Mouse (Mus musculus) heart, embryonic 14.5 days (tissue): ENCODE results near the gene Olfr1269. TPM values are rescaled to one million over a fixed set of nuclear protein-coding genes. Genes with fewer than 3 reads are reported as not detected.

Experiments used
- ATAC-seq: fragments of 200-750 bp; cut with Nextera tagmentation; 2 replicates; pipeline ENCODE4 v1.8.0; 2017; ENCODE audit warnings: low read depth, moderate TSS enrichment; ENCODE audit not compliant: insufficient number of reproducible peaks, insufficient read depth, low FRiP score
- H3K27ac ChIP-seq, 2 experiments: fragments of 200-500 bp in 1 of 2; fragments of 300-500 bp in 1 of 2; sonication (generic) in 1 of 2; replicated peaks in 1 of 2; 2 replicates each; pipeline ENCODE4 v1.5.1; 2012 to 2014; ENCODE audit warnings: low read depth in 2 of 2, low read length in 2 of 2, control low read depth in 1 of 2, mild to moderate bottlenecking in 1 of 2, mixed read lengths in 1 of 2; ENCODE audit not compliant: control insufficient read depth in 1 of 2, insufficient read depth in 1 of 2
- H3K27me3 ChIP-seq: fragments of 300-500 bp; sonication (generic); 2 replicates; pipeline ENCODE4 v1.6.1; 2014; ENCODE audit warnings: mild to moderate bottlenecking, low read length, control low read depth; ENCODE audit not compliant: control insufficient read depth, insufficient read depth
- H3K36me3 ChIP-seq: fragments of 300-500 bp; sonication (generic); 2 replicates; pipeline ENCODE4 v1.6.1; 2014; ENCODE audit warnings: mild to moderate bottlenecking, control low read depth, low read length, mixed read lengths; ENCODE audit not compliant: control insufficient read depth, insufficient read depth
- H3K4me1 ChIP-seq, 2 experiments: fragments of 200-500 bp in 1 of 2; fragments of 300-500 bp in 1 of 2; sonication (generic) in 1 of 2; 2 replicates each; pipeline ENCODE4 v1.6.1; 2012 to 2014; ENCODE audit warnings: low read length in 2 of 2, control low read depth in 1 of 2, mixed read lengths in 1 of 2; ENCODE audit not compliant: control insufficient read depth in 2 of 2, insufficient read depth in 2 of 2
- H3K4me2 ChIP-seq: fragments of 300-500 bp; sonication (generic); 2 replicates; pipeline ENCODE4 v1.6.1; 2014; ENCODE audit warnings: mild to moderate bottlenecking, low read length
- H3K4me3 ChIP-seq, 2 experiments: fragments of 200-500 bp in 1 of 2; fragments of 300-500 bp in 1 of 2; sonication (generic) in 1 of 2; 2 replicates each; pipeline ENCODE4 v1.5.1; 2012 to 2014; ENCODE audit warnings: low read length in 2 of 2, mild to moderate bottlenecking in 2 of 2, control low read depth in 1 of 2, low read depth in 1 of 2, moderate library complexity in 1 of 2; ENCODE audit not compliant: control insufficient read depth in 1 of 2, insufficient read depth in 1 of 2
- H3K9ac ChIP-seq: fragments of 300-500 bp; sonication (generic); 2 replicates; pipeline ENCODE4 v1.6.1; 2014; ENCODE audit warnings: mild to moderate bottlenecking, low read length
- H3K9me3 ChIP-seq: fragments of 300-500 bp; sonication (generic); 2 replicates; pipeline ENCODE4 v1.6.1; 2016; ENCODE audit warnings: low read length, control low read depth; ENCODE audit not compliant: control insufficient read depth
- WGBS: fragments of 180-500 bp; shearing (Covaris S2); extraction: QIAGEN DNeasy Blood & Tissue Kit; methylation state at CpG from one replicate; pipeline ENCODE4 v1.1.7; 2014; 5-methylcytosine and 5-hydroxymethylcytosine counted together
- polyA plus RNA-seq: library from polyadenylated mRNA; unstranded; fragments of >200 nt; fragmentation: Nextera tagmentation; extraction: Ambion mirVana; gene quantifications from 2 replicates; pipeline ENCODE4 v1.2.1, GENCODE M21; 2014

The Olfr1269 gene
- polyA plus RNA-seq = not detected in 2 replicates

- WGBS = 68% methylated on average over 1 of the region's 1 CpGs
- Histone ChIP-seq H3K4me3 (no peak within 1 kb of the TSS), H3K4me2 (no peak within 1 kb of the TSS), H3K9me3 (0 out of 2 replicates have a peak, but pooled peaks cover 3% of the 10 kb centered on the region), H3K27me3 (no peaks in the 10 kb centered on the region), H3K4me1 (no peaks in the 10 kb centered on the region), H3K27ac (no peak within 1 kb of the TSS), H3K36me3 (no peaks in the 10 kb centered on the region), H3K9ac (no peak within 1 kb of the TSS)
- ATAC-seq = no peak
These were observed at the start of gene Olfr1269 for GRCm38 (mm10) chr2:90121312-90121711. Gene Olfr1269, minus strand, starts transcription at chr2:90121412.

- no peak overlapping the region for H3K4me2 ChIP-seq
- ATAC-seq = no peak
- no peaks in the 10 kb centered on the region for H3K27me3 ChIP-seq
- H3K9me3 ChIP-seq = no peaks in the 10 kb centered on the region
- WGBS = 90% methylated on average over 9 of the region's 9 CpGs
- H3K4me3 ChIP-seq = no peak overlapping the region
- H3K36me3 ChIP-seq = no peaks in the 10 kb centered on the region
- H3K9ac ChIP-seq = no peak overlapping the region
- no peak overlapping the region for H3K27ac ChIP-seq
- H3K4me1 ChIP-seq = no peaks in the 10 kb centered on the region
These were observed 32.7 kb upstream of the Olfr1269 start for GRCm38 (mm10) chr2:90153916-90154315.

GRCm38 (mm10) chr2:90152991-90153390 is 31.8 kb upstream of the Olfr1269 start, which contains the start of gene Olfr1270:
Gene Olfr1270, minus strand, starts transcription at chr2:90153091.
- Histone ChIP-seq H3K36me3 (no peaks in the 10 kb centered on the region), H3K4me2 (no peak within 1 kb of the TSS), H3K4me1 (no peaks in the 10 kb centered on the region), H3K4me3 (no peak within 1 kb of the TSS), H3K27me3 (no peaks in the 10 kb centered on the region), H3K9me3 (no peaks in the 10 kb centered on the region), H3K9ac (no peak within 1 kb of the TSS), H3K27ac (no peak within 1 kb of the TSS)
- 79% methylated on average over 3 of the region's 3 CpGs for WGBS
- no peak for ATAC-seq

GRCm38 (mm10) chr2:90142196-90142595 is 21.0 kb upstream of the Olfr1269 start, which contains the start of gene Olfr32:
Gene Olfr32, minus strand, starts transcription at chr2:90142296.
- Histone ChIP-seq H3K4me1 (no peaks in the 10 kb centered on the region), H3K27me3 (no peaks in the 10 kb centered on the region), H3K36me3 (no peaks in the 10 kb centered on the region), H3K9ac (no peak within 1 kb of the TSS), H3K4me2 (no peak within 1 kb of the TSS), H3K9me3 (no peaks in the 10 kb centered on the region), H3K27ac (no peak within 1 kb of the TSS), H3K4me3 (no peak within 1 kb of the TSS)
- no peak for ATAC-seq

GRCm38 (mm10) chr2:90070065-90070464 is 51.1 kb downstream of the Olfr1269 start:
- no peaks in the 10 kb centered on the region for H3K4me1 ChIP-seq
- 69% methylated on average over 2 of the region's 2 CpGs for WGBS
- H3K9me3 ChIP-seq = no peaks in the 10 kb centered on the region
- ATAC-seq = no peak
- H3K27me3 ChIP-seq = no peaks in the 10 kb centered on the region
- H3K27ac ChIP-seq = no peak overlapping the region
- H3K4me3 ChIP-seq = no peak overlapping the region
- no peak overlapping the region for H3K9ac ChIP-seq
- no peaks in the 10 kb centered on the region for H3K36me3 ChIP-seq
- H3K4me2 ChIP-seq = no peak overlapping the region

Other genes with a start within 250 kb of the Olfr1269 start
- gene Olfr1257, start 243.0 kb downstream of the Olfr1269 start, polyA plus RNA-seq = not detected in 2 replicates
- not detected in 2 replicates for gene Olfr1258, start 194.1 kb downstream of the Olfr1269 start, polyA plus RNA-seq
- gene Olfr1259, start 172.7 kb downstream of the Olfr1269 start, polyA plus RNA-seq = not detected in 2 replicates
- gene Olfr1260, start 147.1 kb downstream of the Olfr1269 start, polyA plus RNA-seq = not detected in 2 replicates
- not detected in 2 replicates for gene Olfr1261, start 130.2 kb downstream of the Olfr1269 start, polyA plus RNA-seq
- not detected in 2 replicates for gene Olfr1262, start 121.3 kb downstream of the Olfr1269 start, polyA plus RNA-seq
- gene Olfr1263, start 109.3 kb downstream of the Olfr1269 start, polyA plus RNA-seq = not detected in 2 replicates
- gene Olfr1264, start 95.8 kb downstream of the Olfr1269 start, polyA plus RNA-seq = not detected in 2 replicates
- gene Olfr1265, start 86.1 kb downstream of the Olfr1269 start, polyA plus RNA-seq = not detected in 2 replicates
- gene Olfr140, start 57.8 kb downstream of the Olfr1269 start, polyA plus RNA-seq = not detected in 2 replicates
- not detected in 2 replicates for gene Olfr32, start 20.9 kb upstream of the Olfr1269 start, polyA plus RNA-seq
- not detected in 2 replicates for gene Olfr1270, start 31.7 kb upstream of the Olfr1269 start, polyA plus RNA-seq
- not detected in 2 replicates for gene Olfr1506, start 103.1 kb upstream of the Olfr1269 start, polyA plus RNA-seq
- gene Olfr142, start 136.2 kb upstream of the Olfr1269 start, polyA plus RNA-seq = not detected in 2 replicates
- gene Olfr1271, start 149.6 kb upstream of the Olfr1269 start, polyA plus RNA-seq = not detected in 2 replicates
- gene Olfr1272, start 171.4 kb upstream of the Olfr1269 start, polyA plus RNA-seq = not detected in 2 replicates
- not detected in 2 replicates for gene Gm13769, start 200.8 kb upstream of the Olfr1269 start, polyA plus RNA-seq